ENCODE assay signal across 16 mouse cellular contexts in genomic region chr4:121025681-121026080, GRCm38 (mm10). TPM values are rescaled to one million over a fixed set of nuclear protein-coding genes. Genes with fewer than 3 reads are reported as not detected.
"Had no signal": no experiment of that assay in that cellular context is flagged by ENCODE, and none has a peak within 500 bp of the region (broad histone marks: within the 10 kb centered on the region; RNA-seq: fewer than 3 reads in every experiment).

No protein-coding gene starts in this region.

- H3K27me3 ChIP-seq: limb, embryonic 15.5 days; neural tube, embryonic 12.5 days; stomach, embryonic 15.5 days had no signal

- H3K9ac ChIP-seq: limb, embryonic 15.5 days; lung, embryonic 14.5 days; neural tube, embryonic 12.5 days; stomach, embryonic 15.5 days had no signal

- H3K4me2 ChIP-seq: limb, embryonic 15.5 days; lung, embryonic 14.5 days; neural tube, embryonic 12.5 days; stomach, embryonic 15.5 days had no signal

- H3K4me1 ChIP-seq: limb, embryonic 15.5 days; neural tube, embryonic 12.5 days; stomach, embryonic 15.5 days had no signal

- ATAC-seq: hindbrain, postnatal 0 days had no signal

- H3K9me3 ChIP-seq: limb, embryonic 15.5 days; midbrain, embryonic 10.5 days; neural tube, embryonic 12.5 days; stomach, embryonic 15.5 days had no signal

- H3K4me3 ChIP-seq: left cerebral cortex, adult 2 months; limb, embryonic 15.5 days; midbrain, embryonic 10.5 days; myocyte; neural tube, embryonic 12.5 days; stomach, embryonic 15.5 days had no signal

- H3K27ac ChIP-seq: hindbrain, postnatal 0 days; left cerebral cortex, adult 2 months; limb, embryonic 15.5 days; midbrain, embryonic 10.5 days; neural tube, embryonic 12.5 days; stomach, embryonic 15.5 days had no signal

- H3K36me3 ChIP-seq: limb, embryonic 15.5 days; midbrain, embryonic 10.5 days; neural tube, embryonic 12.5 days; stomach, embryonic 15.5 days had no signal

- DNase-seq: kidney, adult 18-20 months; kidney, postnatal 10 days; lung, embryonic 14.5 days; lung, postnatal 14 days; midbrain, embryonic 14.5 days; right cerebral cortex, postnatal 4 days; spleen, adult 18-20 months; thymus, adult 2 months had no signal

RNA-seq across cellular contexts. Expression of gene Col9a2, which starts 13.5 kb away (rescaled TPM):
- total RNA-seq: neutrophil, adult 5-6 weeks had no signal
- polyA plus RNA-seq: myocyte had no signal
